Mouse (Mus musculus) B cell, adult (primary cell): Measurements from ENCODE around the gene Mllt6. TPM values are rescaled to one million over a fixed set of nuclear protein-coding genes. Genes with fewer than 3 reads are reported as not detected.

ENCODE experiments used
- total RNA-seq: library from RNA; stranded (reverse); gene quantifications from 4 replicates; pipeline ENCODE4 v1.2.4, GENCODE M21; 2023; ENCODE audit not compliant: inconsistent age

The Mllt6 gene
- total RNA-seq = 167 to 179 TPM (median 171 TPM) in 4 replicates

DNA sequence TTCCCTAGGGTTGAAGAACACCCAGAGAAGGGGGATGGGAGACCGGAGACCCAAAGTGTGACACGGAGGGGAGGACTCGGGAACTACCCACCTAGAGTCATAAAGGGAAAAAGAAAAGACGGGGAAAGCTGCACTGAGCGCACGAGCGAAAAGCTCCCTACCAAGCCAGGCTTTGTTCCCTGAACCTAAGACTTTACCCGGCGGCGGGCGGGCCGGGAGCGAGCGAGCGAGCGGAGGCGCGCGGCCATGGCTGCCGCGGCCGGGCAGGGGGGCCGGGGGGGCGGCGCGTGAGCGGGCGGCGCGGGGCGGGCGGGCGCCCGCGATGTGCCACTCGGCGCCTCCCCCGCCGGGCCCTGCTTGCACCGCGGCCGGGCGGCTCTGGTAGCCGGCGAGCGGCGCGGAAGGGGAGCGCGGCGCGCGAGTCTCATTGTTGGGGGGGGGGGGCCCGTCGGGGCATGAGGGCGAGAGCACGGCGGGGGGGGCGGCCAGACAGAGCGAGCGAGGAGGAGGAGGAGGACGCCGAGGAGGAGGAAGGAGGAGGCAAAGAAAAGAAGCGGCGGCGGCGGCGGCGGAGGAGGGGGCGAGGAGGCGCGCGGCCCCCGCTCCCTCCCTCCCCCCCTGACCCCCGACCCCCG is at the start of gene Mllt6:
Gene Mllt6 (plus strand): TSS at position 522 of the 635 bp plus-strand sequence.

DNA sequence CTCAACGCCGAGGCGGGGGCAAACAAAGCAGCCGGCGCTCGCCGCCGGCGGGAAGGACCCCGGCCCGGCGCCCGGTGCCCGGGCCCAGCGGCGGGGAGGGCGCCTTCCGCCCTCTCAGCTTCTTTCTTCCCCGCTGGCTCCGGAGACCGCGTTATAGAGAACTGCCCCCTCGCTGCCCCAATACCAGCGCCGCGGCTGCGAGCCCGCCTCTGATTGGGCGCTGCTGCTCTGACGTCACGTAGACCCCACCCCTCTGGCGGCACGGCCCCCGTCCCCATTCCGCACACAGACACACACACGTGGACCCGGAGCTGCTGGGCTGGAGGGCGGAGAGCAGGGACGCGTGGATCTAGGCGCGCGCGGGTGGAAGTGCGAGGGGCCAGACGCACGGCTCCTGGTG is 33.6 kb upstream of the Mllt6 start, which contains the start of gene Epop:
Gene Epop (minus strand): TSS at position 127 of the 400 bp plus-strand sequence.

DNA sequence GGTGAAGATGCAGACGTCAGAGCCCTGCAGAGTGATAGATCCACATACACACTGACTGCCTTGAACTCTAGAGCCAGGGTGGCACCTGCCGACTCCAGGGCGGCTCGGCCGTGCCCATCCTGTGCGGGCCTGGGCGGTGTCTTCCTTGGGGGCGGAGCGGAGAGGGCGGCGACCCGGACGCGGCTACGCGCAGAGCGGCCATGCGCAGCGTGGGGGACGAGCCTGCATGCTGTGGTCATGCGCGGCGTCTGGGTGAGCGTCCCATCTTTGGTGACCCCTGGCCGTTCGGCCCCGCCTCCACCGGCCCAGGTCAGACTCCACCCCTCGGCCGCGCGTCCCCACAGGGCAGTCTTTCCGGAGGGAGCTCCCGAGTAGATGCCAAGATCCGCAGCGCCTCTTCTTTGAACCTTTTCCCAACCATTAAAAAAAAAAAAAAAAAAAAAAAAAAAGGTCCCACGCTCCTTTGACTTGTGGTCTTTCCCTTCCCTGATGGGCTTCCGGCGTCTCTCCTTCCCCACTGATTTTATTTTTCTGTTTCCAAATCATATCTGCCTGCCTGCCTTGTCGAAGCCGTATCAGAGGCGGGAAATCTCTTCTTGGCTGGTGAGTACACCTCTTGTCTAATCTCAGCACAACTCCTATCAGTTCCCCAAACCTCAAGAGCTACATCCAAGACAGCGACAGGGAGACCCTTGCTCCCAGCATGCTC is 22.6 kb downstream of the Mllt6 start, which contains the start of gene Cisd3:
Gene Cisd3 (plus strand): TSS at position 214 of the 709 bp plus-strand sequence.

DNA sequence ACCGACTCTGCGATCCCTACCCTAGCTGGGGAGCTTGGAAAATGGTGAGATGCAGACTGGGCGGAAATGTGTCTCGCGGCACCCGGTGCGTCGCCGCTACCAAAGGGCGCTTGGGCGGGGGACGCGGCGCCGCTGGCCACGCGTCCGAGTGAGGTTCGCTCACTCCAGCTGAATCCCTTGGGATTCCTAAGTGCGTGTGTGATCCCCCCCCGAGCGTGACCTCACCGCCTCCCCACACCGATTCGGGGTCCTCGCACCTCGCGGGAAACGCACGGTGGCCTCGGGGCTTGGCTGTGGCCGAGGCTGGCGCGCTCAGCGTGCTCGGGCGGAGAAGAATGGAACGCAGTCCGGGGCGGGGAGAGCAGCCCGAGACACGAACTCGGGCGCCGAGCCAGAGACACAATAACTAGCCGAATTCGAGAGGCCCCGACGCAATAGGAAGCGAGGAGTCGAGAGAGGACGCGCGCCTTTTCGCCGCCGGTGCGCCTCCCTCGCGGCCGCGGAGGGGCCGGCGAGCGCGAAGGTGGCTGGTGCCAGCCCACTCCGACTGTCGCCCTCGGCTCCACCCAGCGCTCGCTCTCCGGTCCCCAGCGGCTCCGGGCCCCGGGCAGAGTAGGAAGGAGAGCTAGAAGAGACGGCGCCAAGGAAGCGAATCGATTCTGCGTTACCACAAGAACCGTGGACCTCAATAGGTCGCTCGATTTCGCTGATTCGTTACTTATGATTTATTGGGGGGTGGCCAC is 37.0 kb downstream of the Mllt6 start, which contains the start of gene Pcgf2:
Gene Pcgf2 (minus strand): TSS at position 495 of the 743 bp plus-strand sequence.

DNA sequence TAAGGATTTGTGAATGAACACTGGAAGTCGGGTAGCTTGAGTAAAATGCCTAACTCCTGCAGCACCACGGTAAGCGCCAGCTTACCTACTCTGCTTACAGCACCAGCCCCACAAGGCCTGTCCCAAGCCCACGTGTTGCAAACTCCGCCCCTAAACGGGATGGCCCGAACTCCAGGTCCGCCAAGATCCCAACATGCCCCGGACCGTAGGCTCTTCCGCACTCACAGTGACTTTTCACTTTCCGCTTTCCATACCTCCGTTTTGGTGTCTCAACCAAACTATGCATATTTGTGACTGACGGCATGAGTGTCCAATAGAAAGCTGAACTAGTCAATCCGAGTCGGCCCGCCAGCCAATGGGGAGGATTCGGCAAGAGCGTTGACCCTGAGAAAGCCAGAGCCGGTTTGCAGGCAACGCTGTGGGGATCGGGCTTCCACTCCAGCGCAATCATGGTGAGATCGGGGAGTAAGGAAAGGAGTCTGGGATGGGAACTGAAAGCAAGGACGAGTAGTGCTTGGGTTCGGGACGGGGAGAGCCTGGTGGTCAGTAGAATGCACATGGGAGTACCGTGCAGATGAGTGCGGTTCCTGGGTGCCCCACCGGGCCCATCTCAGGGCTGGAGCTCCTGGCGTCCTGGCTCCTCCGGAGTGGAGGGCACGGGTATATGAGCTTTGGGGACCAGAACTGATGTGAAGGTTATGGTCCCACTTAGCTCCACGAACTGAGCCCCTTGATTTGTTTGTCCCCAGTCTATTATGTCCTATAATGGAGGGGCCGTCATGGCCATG is 40.0 kb downstream of the Mllt6 start, which contains the start of gene Psmb3:
Gene Psmb3 (plus strand): TSS at position 361 of the 788 bp plus-strand sequence.

Other genes with a start within 250 kb of the Mllt6 start
- gene Arhgap23, start 247.9 kb upstream of the Mllt6 start, total RNA-seq = 0.30 to 0.51 TPM (median 0.43 TPM) in 4 replicates
- not detected in 4 replicates for gene 4933428G20Rik, start 163.1 kb upstream of the Mllt6 start, total RNA-seq
- gene Srcin1, start 87.2 kb upstream of the Mllt6 start, total RNA-seq = 0.10 to 0.18 TPM (median 0.12 TPM) in 3 of 4 replicates, not detected in the other
- gene Epop, start 33.7 kb upstream of the Mllt6 start, total RNA-seq = 3.9 to 5.4 TPM (median 4.9 TPM) in 4 replicates
- 34.6 to 52.3 TPM (median 44.4 TPM) in 4 replicates for gene Cisd3, start 22.4 kb downstream of the Mllt6 start, total RNA-seq
- not detected in 4 replicates for gene Pcgf2, start 37.1 kb downstream of the Mllt6 start, total RNA-seq
- gene Psmb3, start 40.0 kb downstream of the Mllt6 start, total RNA-seq = 103 to 113 TPM (median 110 TPM) in 4 replicates
- 60.0 to 64.7 TPM (median 63.4 TPM) in 4 replicates for gene Pip4k2b, start 81.3 kb downstream of the Mllt6 start, total RNA-seq
- 56.4 to 62.6 TPM (median 59.3 TPM) in 4 replicates for gene Cwc25, start 103.1 kb downstream of the Mllt6 start, total RNA-seq
- 0.96 TPM in 1 of 4 replicates, not detected in the others for gene 1700001P01Rik, start 112.5 kb downstream of the Mllt6 start, total RNA-seq
- 1,799 to 2,035 TPM (median 2,014 TPM) in 4 replicates for gene Rpl23, start 119.0 kb downstream of the Mllt6 start, total RNA-seq
- 61.3 to 67.6 TPM (median 65.8 TPM) in 4 replicates for gene Lasp1, start 135.6 kb downstream of the Mllt6 start, total RNA-seq
- gene B230217C12Rik, start 177.4 kb downstream of the Mllt6 start, total RNA-seq = 0.45 to 0.75 TPM (median 0.48 TPM) in 3 of 4 replicates, not detected in the other
- 0.45 to 0.93 TPM (median 0.88 TPM) in 4 replicates for gene Fbxo47, start 220.7 kb downstream of the Mllt6 start, total RNA-seq